Mouse (Mus musculus): Measurements from ENCODE around the gene Ripk3.
A peak's percentile ranks its signal among the peaks of the same experiment; 100 is the strongest.

Ripk3 gene

DNA sequence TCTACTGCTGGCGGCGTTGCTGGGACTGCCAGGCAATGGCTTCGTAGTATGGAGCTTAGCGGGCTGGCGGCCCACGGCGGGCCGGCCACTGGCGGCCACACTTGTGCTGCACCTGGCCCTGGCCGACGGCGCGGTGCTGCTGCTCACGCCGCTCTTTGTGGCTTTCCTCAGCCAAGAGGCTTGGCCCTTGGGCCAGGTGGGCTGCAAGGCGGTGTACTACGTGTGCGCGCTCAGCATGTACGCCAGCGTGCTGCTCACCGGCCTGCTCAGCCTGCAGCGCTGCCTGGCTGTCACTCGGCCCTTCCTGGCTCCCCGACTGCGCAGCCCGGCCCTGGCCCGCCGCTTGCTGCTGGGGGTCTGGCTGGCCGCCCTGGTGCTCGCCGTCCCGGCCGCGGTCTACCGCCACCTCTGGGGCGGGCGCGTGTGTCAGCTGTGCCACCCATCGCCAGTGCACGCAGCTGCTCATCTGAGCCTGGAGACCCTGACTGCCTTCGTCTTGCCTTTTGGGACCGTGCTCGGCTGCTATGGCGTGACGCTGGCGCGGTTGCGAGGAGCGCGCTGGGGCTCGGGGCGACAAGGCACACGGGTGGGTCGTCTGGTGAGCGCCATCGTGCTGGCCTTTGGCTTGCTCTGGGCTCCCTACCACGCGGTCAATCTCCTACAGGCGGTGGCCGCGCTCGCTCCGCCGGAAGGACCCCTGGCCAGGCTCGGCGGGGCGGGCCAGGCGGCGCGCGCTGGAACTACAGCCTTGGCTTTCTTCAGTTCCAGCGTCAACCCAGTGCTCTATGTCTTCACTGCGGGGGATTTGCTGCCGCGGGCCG lies 26.5 kb downstream of the Ripk3 start:
- peak in 1 of 2 experiments; percentile 52 for DNase-seq (ENCODE audit: low spot score in 2 of 2)

DNA sequence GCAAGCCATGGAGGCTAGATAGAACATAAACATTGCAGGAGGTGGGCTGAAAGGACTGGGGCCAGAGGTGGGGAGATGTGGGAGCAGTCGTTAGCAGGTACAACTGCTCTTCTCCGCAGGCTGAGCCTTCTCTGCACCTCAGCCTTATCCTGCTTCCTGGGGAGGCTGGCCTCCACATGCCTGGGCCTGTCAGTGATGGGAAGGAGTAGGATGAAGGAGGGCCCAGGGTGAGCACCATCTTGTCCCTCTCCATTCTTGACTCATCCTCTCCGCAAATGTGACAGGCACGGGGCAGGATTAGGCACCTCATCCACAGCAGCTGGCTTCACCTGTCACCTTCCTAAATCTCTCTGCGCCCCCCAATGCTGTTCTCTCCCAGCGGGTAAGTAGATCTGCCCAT lies 27.5 kb downstream of the Ripk3 start, which contains the start of gene Ltb4r2:
Ltb4r2 (plus strand) TSS at position 266 of the 400 bp plus-strand sequence.
- DNase-seq (ENCODE audit: low spot score in 2 of 2), result no peak

DNA sequence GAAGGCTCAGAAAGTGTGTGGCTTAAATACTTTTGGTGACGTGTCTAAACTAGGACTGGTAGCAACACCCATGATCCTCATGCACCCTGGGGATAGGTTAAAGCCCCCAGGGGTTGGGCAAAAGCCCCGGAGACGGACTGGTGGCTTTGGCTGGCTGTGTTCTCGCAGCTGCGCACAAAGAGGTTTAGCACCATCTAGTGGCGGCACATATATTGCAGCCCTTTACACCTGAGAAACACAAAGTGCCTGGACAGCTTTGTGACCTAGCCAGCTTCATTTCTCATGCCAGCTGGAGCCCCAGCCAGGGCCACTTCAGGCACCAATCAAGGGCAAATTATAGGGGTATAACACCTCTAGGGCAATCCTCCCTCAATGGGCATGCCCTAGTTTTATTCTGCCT lies 28.5 kb downstream of the Ripk3 start:
- DNase-seq (ENCODE audit: low spot score in 2 of 2), result peak; percentile 90 to 93

DNA sequence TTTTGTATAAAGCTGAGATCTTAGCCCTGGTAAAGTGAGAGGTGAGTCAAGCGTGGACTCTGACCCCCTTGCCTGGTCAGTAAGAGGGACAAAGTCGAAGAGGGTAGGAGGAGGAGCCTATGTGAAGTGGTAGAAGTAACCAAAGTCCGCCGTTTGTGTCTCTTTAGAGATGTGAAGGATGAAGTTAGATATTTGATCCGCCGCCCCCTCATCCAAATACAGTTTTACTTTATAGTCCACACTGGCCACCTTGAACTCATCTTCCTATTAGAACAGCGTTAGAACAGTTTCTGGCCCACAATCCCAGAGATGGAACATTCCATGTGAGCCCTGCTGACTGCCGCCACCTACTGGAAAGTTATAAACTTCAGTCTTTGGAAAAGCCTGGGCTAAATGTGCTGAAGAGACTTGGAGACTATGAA lies 30.3 kb downstream of the Ripk3 start, which contains the start of gene Cideb:
Cideb (minus strand) TSS at position 96 of the 422 bp plus-strand sequence.
- peak in 1 of 2 experiments; percentile 52 for DNase-seq (ENCODE audit: low spot score in 2 of 2)

DNA sequence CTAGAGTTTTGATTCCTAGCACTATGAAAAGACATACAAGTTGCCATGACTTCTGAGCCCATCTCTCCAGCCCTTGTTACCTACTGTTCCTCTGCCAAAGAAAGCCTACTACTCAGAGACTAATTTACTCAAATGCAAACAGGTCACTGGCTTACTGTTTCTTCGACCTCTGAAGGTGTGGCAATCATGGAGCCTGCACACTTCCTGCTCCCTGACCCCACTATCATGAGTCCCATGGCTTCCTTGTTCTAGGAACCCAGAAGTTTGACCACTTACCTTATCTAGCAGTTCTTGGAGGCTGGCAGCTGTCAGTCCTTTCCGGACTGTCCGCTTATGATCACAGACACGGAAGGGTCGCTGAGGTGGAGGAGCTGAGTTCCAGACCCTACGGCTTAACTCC lies 31.1 kb downstream of the Ripk3 start:
- DNase-seq (ENCODE audit: low spot score in 2 of 2), result no peak

DNA sequence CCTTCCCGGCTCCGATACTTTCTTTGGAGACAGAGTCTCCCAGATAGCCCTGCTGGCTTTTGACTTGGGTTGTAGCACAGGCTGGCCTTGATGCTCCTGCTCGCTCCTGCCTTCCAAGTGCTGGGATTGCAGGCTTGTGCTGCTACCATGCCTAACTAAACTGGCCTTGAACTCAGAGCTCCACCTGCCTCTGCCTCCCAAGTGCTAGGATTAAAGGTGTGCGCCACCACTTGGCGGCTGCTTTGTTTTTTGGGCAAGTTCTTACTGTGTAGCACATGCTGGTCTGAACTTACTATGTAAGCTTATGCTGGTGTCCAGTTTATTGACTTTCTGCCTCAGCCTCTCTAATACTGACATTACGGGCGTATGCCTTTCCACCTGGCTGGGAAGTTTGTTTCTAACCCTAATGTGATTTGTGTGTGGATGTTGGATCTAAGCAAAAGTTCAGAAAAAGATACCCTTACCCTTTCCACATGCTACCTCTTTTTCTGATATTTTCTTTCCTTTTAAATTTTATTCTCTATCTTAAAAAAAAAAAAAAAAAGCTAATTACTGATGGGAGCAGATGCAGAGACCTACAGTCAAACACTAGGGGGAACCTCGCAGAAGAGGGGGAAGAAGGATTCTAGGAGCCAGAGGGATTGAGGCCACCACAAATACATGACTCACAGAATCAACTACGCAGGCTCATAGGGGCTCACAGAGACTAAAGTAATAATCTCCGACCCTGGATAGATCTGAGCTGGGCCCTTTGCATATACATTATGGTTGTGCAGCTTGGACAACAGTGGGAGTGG lies 41.4 kb downstream of the Ripk3 start:
- DNase-seq (ENCODE audit: low spot score in 2 of 2), result no peak

DNA sequence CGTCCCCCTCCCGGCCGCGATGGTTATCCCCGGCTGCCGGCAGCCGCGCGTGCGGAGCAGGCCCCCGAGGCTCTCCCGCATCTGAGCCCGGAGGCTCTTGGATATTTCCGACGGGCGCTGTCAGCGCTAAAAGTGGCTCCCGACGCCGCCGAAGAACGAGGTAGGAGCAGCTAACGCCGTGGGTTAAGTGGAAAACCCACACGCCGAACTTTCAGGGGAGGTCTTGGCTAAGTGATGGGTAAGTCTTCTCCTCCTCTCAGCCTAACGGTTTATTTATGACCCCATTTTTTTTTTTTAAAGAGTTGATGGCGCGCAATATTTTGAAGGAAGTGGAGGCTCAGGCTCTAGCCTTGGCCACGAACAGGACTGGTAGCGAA lies 42.8 kb downstream of the Ripk3 start:
- DNase-seq (ENCODE audit: low spot score in 2 of 2), result no peak

DNA sequence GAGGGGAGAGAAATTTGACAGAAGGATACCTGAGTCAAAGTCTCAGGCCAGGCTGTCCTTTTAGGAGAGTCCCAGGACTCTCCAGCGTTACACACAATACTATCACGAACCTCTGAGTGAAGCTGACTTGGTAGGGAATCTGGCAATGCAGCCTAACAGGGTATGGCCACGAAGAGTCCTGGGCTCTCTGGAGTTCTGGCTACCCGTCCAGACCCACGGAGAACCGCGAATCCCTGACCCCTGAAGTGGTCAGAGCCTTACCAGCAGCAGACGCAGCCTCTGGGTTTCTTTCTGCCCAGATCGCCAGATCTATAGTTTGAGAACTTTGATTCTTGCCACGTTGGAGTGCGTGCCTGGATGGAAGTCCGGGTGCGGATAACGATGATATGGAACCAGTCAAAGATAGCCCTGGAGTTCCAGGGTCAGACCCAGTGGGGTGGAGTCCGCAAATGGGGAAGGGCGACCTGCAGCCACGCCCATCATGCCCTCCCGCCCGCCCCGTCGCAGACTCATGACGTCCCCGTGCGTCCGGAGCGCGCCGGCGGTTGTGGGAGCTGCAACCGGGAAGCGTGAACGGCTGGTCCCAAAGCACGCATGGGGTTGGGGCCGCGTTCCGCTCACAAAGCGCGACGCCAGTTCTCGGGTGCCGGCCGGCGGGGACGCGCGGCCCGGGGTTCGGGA lies 43.3 kb downstream of the Ripk3 start, which contains the start of the genes Dhrs1 and Nop9:
Dhrs1 (minus strand) TSS at position 511 of the 681 bp plus-strand sequence.
Nop9 (plus strand) TSS at position 514 of the 681 bp plus-strand sequence.
- peak; percentile 78 to 87 for DNase-seq (ENCODE audit: low spot score in 2 of 2)

DNA sequence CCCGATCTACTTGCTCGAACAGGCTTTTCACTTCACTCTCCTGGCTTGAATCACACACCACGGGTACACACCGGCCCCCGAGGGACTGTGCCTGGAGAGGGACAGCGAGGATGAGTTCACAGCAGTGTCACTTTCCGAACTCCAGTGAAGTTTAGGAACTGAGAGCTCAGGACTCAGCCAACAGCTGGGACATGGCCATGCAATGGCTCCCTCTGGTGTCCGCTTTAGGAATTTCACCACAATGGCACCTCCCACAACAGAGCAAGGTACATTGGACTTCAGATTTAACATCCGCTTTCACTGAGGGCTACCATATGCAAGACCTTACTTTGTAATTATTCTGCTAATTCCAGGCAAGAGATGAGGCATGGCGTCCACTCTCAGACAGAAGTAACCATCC lies 45.0 kb downstream of the Ripk3 start:
- DNase-seq (ENCODE audit: low spot score in 2 of 2), result peak; percentile 87 to 91

DNA sequence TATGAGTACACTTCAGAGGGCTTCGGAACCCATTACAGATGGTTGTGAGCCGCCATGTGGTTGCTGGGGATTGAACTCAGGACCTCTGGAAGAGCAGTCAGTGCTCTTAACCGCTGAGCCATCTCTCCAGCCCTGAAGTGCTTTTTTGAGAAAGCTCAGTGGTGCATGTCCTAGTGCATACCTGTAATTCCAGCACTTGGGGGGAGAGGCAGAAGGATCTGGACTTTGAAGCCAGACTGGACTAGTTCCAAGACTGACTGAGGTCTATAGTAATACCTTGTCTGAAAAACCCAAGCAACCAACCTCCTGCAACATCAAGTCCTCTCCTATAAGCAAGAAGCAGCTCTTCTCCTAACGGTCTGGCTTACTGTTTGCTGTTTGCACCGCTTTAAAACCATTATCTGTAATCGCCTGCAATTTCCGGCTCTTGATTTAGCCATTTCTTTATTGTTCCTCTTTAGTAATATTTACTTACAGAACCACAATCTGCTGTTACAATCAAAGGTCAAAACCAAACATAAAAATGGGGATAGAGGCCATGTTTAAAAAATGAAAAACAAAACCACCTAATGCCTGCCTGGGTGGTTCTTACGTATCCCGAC lies 51.5 kb downstream of the Ripk3 start:
- DNase-seq (ENCODE audit: low spot score in 2 of 2), result no peak

DNA sequence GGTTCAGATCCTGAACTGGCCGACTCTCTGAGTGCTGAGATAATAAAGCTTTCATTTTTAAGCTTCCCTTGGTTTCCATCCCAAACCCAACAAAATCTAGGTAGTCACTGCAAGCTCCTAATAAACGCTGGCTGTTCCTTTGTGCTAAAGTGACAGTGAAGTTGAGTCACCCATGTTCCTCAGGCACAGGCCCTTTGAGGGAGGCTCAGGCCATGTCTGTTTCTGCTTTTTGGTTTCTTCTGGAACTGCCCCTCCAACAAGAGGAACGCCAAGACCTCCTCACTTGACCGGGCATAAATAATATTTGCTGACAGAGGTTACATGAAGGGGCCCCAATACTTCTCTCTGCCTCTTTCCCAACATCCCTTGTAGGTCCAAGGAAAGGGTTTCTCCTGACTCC lies 52.9 kb downstream of the Ripk3 start:
- DNase-seq (ENCODE audit: low spot score in 2 of 2), result no peak

DNA sequence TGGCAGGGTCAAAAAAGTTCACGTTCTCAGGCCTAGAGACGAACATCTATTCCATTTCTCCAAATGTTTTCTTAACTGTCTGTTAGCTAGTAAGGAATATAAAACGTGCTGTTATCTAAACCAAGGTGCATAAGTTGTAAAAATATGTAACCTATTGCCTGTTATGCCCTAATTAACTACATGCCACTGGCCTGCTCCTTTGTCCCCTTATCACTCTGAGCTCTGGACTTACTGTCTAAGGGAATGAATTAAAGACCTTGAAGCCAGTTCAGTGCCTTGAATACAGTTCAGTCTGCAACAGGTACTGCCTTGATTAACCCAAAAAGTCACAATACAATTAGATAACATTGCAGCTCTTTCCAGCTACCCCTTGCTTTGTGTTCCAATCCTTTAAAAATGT lies 53.3 kb downstream of the Ripk3 start:
- no peak for DNase-seq (ENCODE audit: low spot score in 2 of 2)
